Mouse (Mus musculus) ES-Bruce4 (cell line): ENCODE measurements around the gene Mum1. TPM values are rescaled to one million over a fixed set of nuclear protein-coding genes. Genes with fewer than 3 reads are reported as not detected.

ENCODE experiments used
- H3K27ac ChIP-seq: 2 replicates; pipeline ENCODE4 v1.5.1; 2012; ENCODE audit warnings: low read length, inconsistent platforms; ENCODE audit not compliant: insufficient read depth
- H3K27me3 ChIP-seq: 2 replicates; pipeline ENCODE4 v1.6.1; 2012; ENCODE audit warnings: mild to moderate bottlenecking, low read length, inconsistent platforms; ENCODE audit not compliant: control insufficient read depth, poor library complexity, insufficient read depth, severe bottlenecking
- H3K36me3 ChIP-seq: 2 replicates; pipeline ENCODE4 v1.6.1; 2012; ENCODE audit warnings: inconsistent platforms, mild to moderate bottlenecking, low read length, moderate library complexity; ENCODE audit not compliant: control insufficient read depth, poor library complexity, insufficient read depth, severe bottlenecking
- H3K4me1 ChIP-seq: one replicate; pipeline ENCODE4 v1.8.1; 2011; ENCODE audit warnings: low read length; ENCODE audit not compliant: control insufficient read depth, insufficient read depth
- H3K4me3 ChIP-seq: 2 replicates; pipeline ENCODE4 v1.5.1; 2011; ENCODE audit warnings: low read depth, mild to moderate bottlenecking, low read length
- H3K9ac ChIP-seq: 2 replicates; pipeline ENCODE4 v1.6.1; 2012; ENCODE audit warnings: low read depth, mild to moderate bottlenecking, inconsistent platforms; ENCODE audit not compliant: poor library complexity, severe bottlenecking
- H3K9me3 ChIP-seq: replicated peaks from 2 replicates; pipeline ENCODE4 v1.6.1; 2012; ENCODE audit warnings: mild to moderate bottlenecking, low read length, inconsistent platforms; ENCODE audit not compliant: control insufficient read depth, poor library complexity, insufficient read depth, severe bottlenecking
- CTCF ChIP-seq: IDR thresholded peaks from one replicate; pipeline ENCODE4 v1.8.1; 2011; ENCODE audit warnings: low read depth, low read length
- EP300 ChIP-seq: IDR thresholded peaks from 2 replicates; pipeline ENCODE4 v1.6.1; 2011; ENCODE audit warnings: low read depth, low read length; ENCODE audit not compliant: insufficient read depth
- POLR2A ChIP-seq: IDR thresholded peaks from one replicate; pipeline ENCODE4 v1.8.1; 2011; ENCODE audit warnings: low read length; ENCODE audit not compliant: insufficient read depth
- polyA plus RNA-seq: library from polyadenylated mRNA; stranded (reverse); fragments of >200 nt; gene quantifications from 2 replicates; pipeline ENCODE4 v1.2.4, GENCODE M21; 2011; ENCODE audit warnings: low read depth; ENCODE audit not compliant: missing spikeins, insufficient read depth, insufficient read length

Mum1 gene
- polyA plus RNA-seq, result 35.7 and 36.5 TPM in 2 replicates

GRCm38 (mm10) chr10:80226416-80227165 is at the start of gene Mum1:
Gene Mum1 (plus strand): TSS chr10:80226434.
- peak within 1 kb of the TSS; percentile 77 for H3K4me3 ChIP-seq
- peaks cover 23% of the 10 kb centered on the region for H3K36me3 ChIP-seq
- peak; percentile 23 for TF ChIP-seq CTCF
- TF ChIP-seq EP300, result no peak
- TF ChIP-seq POLR2A, result no peak
- no peaks in the 10 kb centered on the region for H3K27me3 ChIP-seq
- H3K4me1 ChIP-seq, result no peaks in the 10 kb centered on the region
- peak within 1 kb of the TSS; percentile 85 for H3K9ac ChIP-seq
- H3K9me3 ChIP-seq, result no peaks in the 10 kb centered on the region
- H3K27ac ChIP-seq, result peak within 1 kb of the TSS; percentile 61

- no peak overlapping the region for H3K9ac ChIP-seq
- no peaks in the 10 kb centered on the region for H3K9me3 ChIP-seq
- no peak overlapping the region for H3K4me3 ChIP-seq
- H3K4me1 ChIP-seq, result peaks cover 3% of the 10 kb centered on the region
- no peak overlapping the region for H3K27ac ChIP-seq
- no peaks in the 10 kb centered on the region for H3K27me3 ChIP-seq
- H3K36me3 ChIP-seq, result no peaks in the 10 kb centered on the region
- TF ChIP-seq EP300 (no peak), POLR2A (no peak), CTCF (no peak)
These were observed 48.6 kb upstream of the Mum1 start for GRCm38 (mm10) chr10:80177441-80178279.

- peak within 1 kb of the TSS; percentile 88 for H3K9ac ChIP-seq
- H3K27ac ChIP-seq, result peak within 1 kb of the TSS; percentile 4; the same call in 1 of the 2 replicates
- H3K4me1 ChIP-seq, result peaks cover 3% of the 10 kb centered on the region
- H3K36me3 ChIP-seq, result no peaks in the 10 kb centered on the region
- H3K27me3 ChIP-seq, result no peaks in the 10 kb centered on the region
- peak within 1 kb of the TSS; percentile 82 for H3K4me3 ChIP-seq
- TF ChIP-seq POLR2A (no peak), CTCF (no peak), EP300 (no peak)
- no peaks in the 10 kb centered on the region for H3K9me3 ChIP-seq
These were observed 46.9 kb upstream of the Mum1 start, which contains the start of gene Efna2 for GRCm38 (mm10) chr10:80179068-80180051. Gene Efna2 (plus strand): TSS chr10:80179482.

DNA sequence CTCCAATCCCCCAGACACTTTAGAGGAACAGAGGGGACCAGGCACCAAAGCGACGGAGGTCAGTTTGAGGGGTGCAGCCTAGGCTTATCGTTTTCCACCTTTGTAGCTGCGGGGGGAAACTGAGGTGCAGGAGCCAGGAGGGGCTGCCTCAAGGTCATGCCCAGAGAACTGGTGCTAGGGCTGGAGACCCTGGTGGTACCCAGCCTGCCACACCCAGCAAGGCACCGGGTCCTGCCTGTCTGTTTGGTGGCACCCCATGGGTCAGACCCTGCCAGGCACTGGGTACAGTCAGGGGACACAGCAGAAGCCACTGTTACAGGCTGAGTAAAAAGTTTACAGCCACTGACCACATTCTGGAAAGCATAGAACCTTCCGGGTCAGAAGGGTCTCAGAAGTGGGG is 45.9 kb upstream of the Mum1 start:
- no peaks in the 10 kb centered on the region for H3K9me3 ChIP-seq
- no peaks in the 10 kb centered on the region for H3K27me3 ChIP-seq
- peak overlapping the region; percentile 88; the same call in 1 of the 2 replicates for H3K9ac ChIP-seq
- no peak overlapping the region for H3K27ac ChIP-seq
- H3K4me1 ChIP-seq, result peaks cover 3% of the 10 kb centered on the region
- TF ChIP-seq EP300 (no peak), POLR2A (no peak), CTCF (no peak)
- no peaks in the 10 kb centered on the region for H3K36me3 ChIP-seq
- peak overlapping the region; percentile 61; the same call in 1 of the 2 replicates for H3K4me3 ChIP-seq

- Histone ChIP-seq H3K4me3 (no peak overlapping the region), H3K36me3 (no peaks in the 10 kb centered on the region), H3K27ac (no peak overlapping the region), H3K9ac (no peak overlapping the region), H3K4me1 (peaks cover 5% of the 10 kb centered on the region), H3K27me3 (no peaks in the 10 kb centered on the region), H3K9me3 (no peaks in the 10 kb centered on the region)
- TF ChIP-seq POLR2A, result no peak
- no peak for TF ChIP-seq EP300
- no peak for TF ChIP-seq CTCF
These were observed 45.4 kb upstream of the Mum1 start for GRCm38 (mm10) chr10:80180823-80181222.
